Mouse (Mus musculus): Measurements from ENCODE around the gene Mms22l. TPM values are rescaled to one million over a fixed set of nuclear protein-coding genes. Genes with fewer than 3 reads are reported as not detected.
"Not testable (repeated sequence)": the region's sequence is repeated elsewhere in the genome, so short reads cannot be mapped to it uniquely, and the experiment has no call there.

Mms22l gene
- total RNA-seq (2021): under 1 TPM; 0.23 to 0.38 TPM
- long read RNA-seq, experiment 1: 0 reads
- long read RNA-seq, experiment 2: 0 reads

- peak; percentile 88 for DNase-seq (ENCODE audit: low spot score)
Observed at GRCm38 (mm10) chr4:24496116-24496952, at the start of gene Mms22l. Gene Mms22l (plus strand): TSS chr4:24496451.

- DNase-seq (ENCODE audit: low spot score): not testable (repeated sequence)
Observed at GRCm38 (mm10) chr4:24484046-24484445, 12.2 kb upstream of the Mms22l start.

- no peak for DNase-seq (ENCODE audit: low spot score)
Observed at GRCm38 (mm10) chr4:24496953-24497319, 685 bp downstream of the Mms22l start.

GRCm38 (mm10) chr4:24509195-24509594 lies 12.9 kb downstream of the Mms22l start:
- no peak for DNase-seq (ENCODE audit: low spot score)

GRCm38 (mm10) chr4:24536989-24537388 lies 40.7 kb downstream of the Mms22l start:
- no peak for DNase-seq (ENCODE audit: low spot score)

- DNase-seq (ENCODE audit: low spot score): no peak
Observed at GRCm38 (mm10) chr4:24543421-24543820, 47.2 kb downstream of the Mms22l start.

- DNase-seq (ENCODE audit: low spot score): no peak
Observed at GRCm38 (mm10) chr4:24544677-24545151, 48.5 kb downstream of the Mms22l start.

GRCm38 (mm10) chr4:24556116-24556820 lies 60.0 kb downstream of the Mms22l start:
- no peak for DNase-seq (ENCODE audit: low spot score)

- DNase-seq (ENCODE audit: low spot score): no peak
Observed at GRCm38 (mm10) chr4:24557149-24557548, 60.9 kb downstream of the Mms22l start.

GRCm38 (mm10) chr4:24568026-24568425 lies 71.8 kb downstream of the Mms22l start:
- no peak for DNase-seq (ENCODE audit: low spot score)

- no peak for DNase-seq (ENCODE audit: low spot score)
Observed at GRCm38 (mm10) chr4:24568989-24569556, 72.8 kb downstream of the Mms22l start.

- DNase-seq (ENCODE audit: low spot score): peak; percentile 28
Observed at GRCm38 (mm10) chr4:24574276-24574675, 78.0 kb downstream of the Mms22l start.

- no peak for DNase-seq (ENCODE audit: low spot score)
Observed at GRCm38 (mm10) chr4:24577594-24577993, 81.3 kb downstream of the Mms22l start.

GRCm38 (mm10) chr4:24582295-24582694 lies 86.0 kb downstream of the Mms22l start:
- DNase-seq (ENCODE audit: low spot score): no peak

GRCm38 (mm10) chr4:24583997-24584396 lies 87.7 kb downstream of the Mms22l start:
- no peak for DNase-seq (ENCODE audit: low spot score)

- no peak for DNase-seq (ENCODE audit: low spot score)
Observed at GRCm38 (mm10) chr4:24594824-24595223, 98.6 kb downstream of the Mms22l start.

- no peak for DNase-seq (ENCODE audit: low spot score)
Observed at GRCm38 (mm10) chr4:24596942-24597611, 100.8 kb downstream of the Mms22l start.

- no peak for DNase-seq (ENCODE audit: low spot score)
Observed at GRCm38 (mm10) chr4:24598637-24599036, 102.4 kb downstream of the Mms22l start.

- no peak for DNase-seq (ENCODE audit: low spot score)
Observed at GRCm38 (mm10) chr4:24601711-24602110, 105.5 kb downstream of the Mms22l start.

GRCm38 (mm10) chr4:24609085-24609484 lies 112.8 kb downstream of the Mms22l start:
- no peak for DNase-seq (ENCODE audit: low spot score)

- no peak for DNase-seq (ENCODE audit: low spot score)
Observed at GRCm38 (mm10) chr4:24609564-24609963, 113.3 kb downstream of the Mms22l start.

- no peak for DNase-seq (ENCODE audit: low spot score)
Observed at GRCm38 (mm10) chr4:24620005-24620404, 123.8 kb downstream of the Mms22l start.
